Mouse (Mus musculus) liver, embryonic 12.5 days (tissue): ENCODE data around the gene Atrip. TPM values are rescaled to one million over a fixed set of nuclear protein-coding genes. Genes with fewer than 3 reads are reported as not detected.

Experiments used
- ATAC-seq: fragments of 200-750 bp; cut with Nextera tagmentation; 2 replicates; pipeline ENCODE4 v1.8.0; 2017; ENCODE audit warnings: moderate number of reproducible peaks, mild to moderate bottlenecking, moderate library complexity
- H3K27ac ChIP-seq: fragments of 300-500 bp; sonication (generic); 2 replicates; pipeline ENCODE4 v1.5.1; 2016; ENCODE audit warnings: mild to moderate bottlenecking
- H3K27me3 ChIP-seq: fragments of 300-500 bp; sonication (generic); replicated peaks from 2 replicates; pipeline ENCODE4 v1.6.1; 2016; ENCODE audit warnings: mild to moderate bottlenecking, moderate library complexity
- H3K36me3 ChIP-seq: fragments of 300-500 bp; sonication (generic); 2 replicates; pipeline ENCODE4 v1.6.1; 2016; ENCODE audit warnings: mild to moderate bottlenecking, moderate library complexity
- H3K4me1 ChIP-seq: fragments of 300-500 bp; sonication (generic); 2 replicates; pipeline ENCODE4 v1.6.1; 2016
- H3K4me2 ChIP-seq: fragments of 300-500 bp; sonication (generic); 2 replicates; pipeline ENCODE4 v1.6.1; 2016; ENCODE audit warnings: mild to moderate bottlenecking, moderate library complexity
- H3K4me3 ChIP-seq: fragments of 300-500 bp; sonication (generic); 2 replicates; pipeline ENCODE4 v1.5.1; 2016; ENCODE audit warnings: mild to moderate bottlenecking, moderate library complexity
- H3K9ac ChIP-seq: fragments of 300-500 bp; sonication (generic); 2 replicates; pipeline ENCODE4 v1.6.1; 2016; ENCODE audit warnings: mild to moderate bottlenecking, moderate library complexity
- H3K9me3 ChIP-seq: fragments of 300-500 bp; sonication (generic); replicated peaks from 2 replicates; pipeline ENCODE4 v1.6.1; 2016; ENCODE audit warnings: mild to moderate bottlenecking, moderate library complexity
- WGBS: fragments of 180-500 bp; shearing (Covaris S2); methylation state at CpG from one replicate; pipeline ENCODE4 v1.1.7; 2016; ENCODE audit not compliant: insufficient replicate concordance; 5-methylcytosine and 5-hydroxymethylcytosine counted together
- polyA plus RNA-seq: library from polyadenylated mRNA; unstranded; fragments of >200 nt; fragmentation: Nextera tagmentation; extraction: Ambion mirVana; gene quantifications from 2 replicates; pipeline ENCODE4 v1.2.1, GENCODE M21; 2016

The Atrip gene
- polyA plus RNA-seq, 1 experiment from 2014 or later, result 18.6 TPM

- WGBS, result 90% methylated on average over 12 of the region's 12 CpGs
- H3K9me3 ChIP-seq, result no peaks in the 10 kb centered on the region
- H3K36me3 ChIP-seq, result peaks cover 32% of the 10 kb centered on the region
- peaks cover 52% of the 10 kb centered on the region for H3K4me1 ChIP-seq
- H3K27me3 ChIP-seq, result no peaks in the 10 kb centered on the region
- peak overlapping the region; percentile 40 for H3K4me3 ChIP-seq
- peak overlapping the region; percentile 61 for H3K4me2 ChIP-seq
- H3K27ac ChIP-seq, result peak overlapping the region; percentile 45; the same call in 1 of the 2 replicates
- no peak for ATAC-seq
- H3K9ac ChIP-seq, result peak overlapping the region; percentile 50
Observed at GRCm38 (mm10) chr9:109055271-109056030, 18.5 kb downstream of the Atrip start.

DNA sequence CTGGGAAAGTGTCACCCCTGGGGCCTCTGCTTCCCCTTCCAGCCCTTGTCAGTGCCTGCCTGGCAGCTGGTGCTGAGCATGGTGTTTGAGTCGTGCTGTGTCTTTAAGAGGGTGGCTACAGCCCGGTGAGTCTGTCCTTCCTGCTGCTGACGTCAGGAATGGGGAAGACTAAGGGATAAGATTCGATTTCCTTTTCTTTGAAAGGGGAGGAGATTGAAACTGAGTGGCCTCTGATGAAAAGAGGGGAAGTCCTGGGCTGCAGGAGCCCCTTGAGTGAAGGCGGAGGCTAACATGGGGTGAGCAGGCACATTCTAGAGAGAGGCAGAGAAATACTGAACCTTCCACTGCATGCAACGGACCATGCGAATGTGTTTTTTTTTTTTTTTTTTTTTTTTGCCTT lies 19.2 kb downstream of the Atrip start:
- Histone ChIP-seq H3K9ac (peak overlapping the region; percentile 50), H3K9me3 (no peaks in the 10 kb centered on the region), H3K27me3 (no peaks in the 10 kb centered on the region), H3K27ac (peak overlapping the region; percentile 45), H3K36me3 (peaks cover 26% of the 10 kb centered on the region), H3K4me1 (peaks cover 53% of the 10 kb centered on the region), H3K4me2 (peak overlapping the region; percentile 61), H3K4me3 (peak overlapping the region; percentile 40)
- ATAC-seq, result peak; percentile 52
- WGBS, result 2% methylated on average over 7 of the region's 7 CpGs

DNA sequence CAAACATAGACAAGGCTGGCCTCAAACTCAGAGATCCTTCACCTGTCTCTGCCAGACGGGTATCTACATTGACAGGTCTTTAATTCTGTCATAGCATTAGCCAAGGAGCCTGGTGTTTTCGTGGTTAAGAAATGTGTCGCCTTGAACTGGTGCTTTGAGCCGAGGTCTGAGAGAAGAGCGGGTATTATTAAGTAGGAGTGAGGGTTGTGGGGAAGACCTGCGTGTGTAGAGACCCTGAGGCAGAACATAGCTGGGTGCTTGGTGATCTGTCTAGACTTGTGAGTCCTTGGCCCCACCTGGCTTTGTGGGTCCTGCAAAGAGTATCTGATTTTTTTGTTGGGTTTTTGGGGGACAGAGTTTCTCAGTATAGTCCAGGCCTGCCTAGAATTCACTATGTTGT lies 20.1 kb downstream of the Atrip start:
- peaks cover 49% of the 10 kb centered on the region for H3K4me1 ChIP-seq
- peaks cover 26% of the 10 kb centered on the region for H3K36me3 ChIP-seq
- H3K4me3 ChIP-seq, result no peak overlapping the region
- no peaks in the 10 kb centered on the region for H3K9me3 ChIP-seq
- H3K9ac ChIP-seq, result no peak overlapping the region
- 66% methylated on average over 6 of the region's 6 CpGs for WGBS
- H3K4me2 ChIP-seq, result no peak overlapping the region
- H3K27me3 ChIP-seq, result no peaks in the 10 kb centered on the region
- ATAC-seq, result no peak
- no peak overlapping the region for H3K27ac ChIP-seq

DNA sequence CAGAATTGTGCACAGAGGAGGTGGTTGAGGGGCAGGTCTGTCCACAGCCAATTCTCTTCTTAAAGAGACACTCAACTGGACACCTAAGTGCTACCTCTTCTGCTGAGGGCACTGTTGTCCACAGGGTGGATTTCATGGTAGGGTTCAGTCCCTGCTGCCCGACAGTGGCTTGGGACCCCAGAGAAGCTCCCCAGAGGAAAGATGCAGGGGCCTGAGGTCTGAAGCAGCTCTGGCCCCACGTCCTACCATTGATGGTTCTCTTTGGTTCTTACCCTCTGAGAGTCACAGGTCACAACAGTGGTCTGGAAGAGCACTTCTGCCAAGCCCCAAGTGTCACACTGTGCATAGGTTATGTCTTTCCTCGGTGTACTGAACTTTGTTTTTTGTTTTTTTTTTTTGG lies 20.6 kb downstream of the Atrip start:
- H3K4me1 ChIP-seq, result peaks cover 45% of the 10 kb centered on the region
- no peak for ATAC-seq
- no peak overlapping the region for H3K4me2 ChIP-seq
- no peak overlapping the region for H3K27ac ChIP-seq
- no peaks in the 10 kb centered on the region for H3K27me3 ChIP-seq
- no peak overlapping the region for H3K9ac ChIP-seq
- 65% methylated on average over 3 of the region's 3 CpGs for WGBS
- H3K4me3 ChIP-seq, result no peak overlapping the region
- no peaks in the 10 kb centered on the region for H3K9me3 ChIP-seq
- peaks cover 23% of the 10 kb centered on the region for H3K36me3 ChIP-seq

DNA sequence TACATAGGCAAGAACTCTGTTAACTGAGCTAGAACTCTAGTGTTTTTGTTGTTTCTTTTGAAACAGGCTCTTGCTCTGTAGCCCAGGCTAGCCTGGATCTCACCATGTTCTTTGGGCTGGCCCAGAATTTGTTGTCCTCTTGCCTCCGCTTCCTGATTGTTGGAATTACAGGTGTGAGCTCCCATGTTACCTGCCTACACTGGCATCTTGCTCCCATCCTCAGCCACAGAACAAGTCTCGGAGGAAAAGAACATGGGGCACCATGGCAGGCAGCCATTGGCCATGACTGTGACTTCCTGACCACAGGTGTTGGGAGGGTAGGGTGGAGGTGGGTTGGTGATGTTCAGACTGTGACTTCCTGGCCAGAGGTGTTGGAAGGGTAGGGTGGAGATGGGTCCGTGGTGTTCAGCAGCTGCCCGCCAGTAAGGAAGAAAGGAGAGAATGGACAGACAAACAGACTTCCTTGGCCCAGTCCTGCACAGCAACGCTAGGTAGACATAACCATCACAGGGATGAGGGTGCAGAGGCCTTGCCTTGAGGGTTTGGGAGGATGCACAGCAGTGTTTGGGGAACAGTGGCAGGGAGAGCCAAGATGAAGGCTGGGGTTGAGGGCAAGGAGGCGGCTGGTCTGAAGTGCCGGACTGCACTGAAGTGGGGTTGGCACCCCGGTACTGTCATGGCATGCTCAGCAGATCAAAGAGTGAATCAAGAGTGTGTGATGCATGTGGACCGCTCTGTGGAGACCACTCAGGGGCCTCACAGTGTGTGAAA lies 21.2 kb downstream of the Atrip start:
- Histone ChIP-seq H3K9me3 (no peaks in the 10 kb centered on the region), H3K9ac (no peak overlapping the region), H3K27ac (no peak overlapping the region), H3K27me3 (no peaks in the 10 kb centered on the region), H3K36me3 (peaks cover 16% of the 10 kb centered on the region), H3K4me3 (no peak overlapping the region), H3K4me2 (no peak overlapping the region), H3K4me1 (peaks cover 38% of the 10 kb centered on the region)
- WGBS, result 78% methylated on average over 9 of the region's 9 CpGs
- no peak for ATAC-seq

DNA sequence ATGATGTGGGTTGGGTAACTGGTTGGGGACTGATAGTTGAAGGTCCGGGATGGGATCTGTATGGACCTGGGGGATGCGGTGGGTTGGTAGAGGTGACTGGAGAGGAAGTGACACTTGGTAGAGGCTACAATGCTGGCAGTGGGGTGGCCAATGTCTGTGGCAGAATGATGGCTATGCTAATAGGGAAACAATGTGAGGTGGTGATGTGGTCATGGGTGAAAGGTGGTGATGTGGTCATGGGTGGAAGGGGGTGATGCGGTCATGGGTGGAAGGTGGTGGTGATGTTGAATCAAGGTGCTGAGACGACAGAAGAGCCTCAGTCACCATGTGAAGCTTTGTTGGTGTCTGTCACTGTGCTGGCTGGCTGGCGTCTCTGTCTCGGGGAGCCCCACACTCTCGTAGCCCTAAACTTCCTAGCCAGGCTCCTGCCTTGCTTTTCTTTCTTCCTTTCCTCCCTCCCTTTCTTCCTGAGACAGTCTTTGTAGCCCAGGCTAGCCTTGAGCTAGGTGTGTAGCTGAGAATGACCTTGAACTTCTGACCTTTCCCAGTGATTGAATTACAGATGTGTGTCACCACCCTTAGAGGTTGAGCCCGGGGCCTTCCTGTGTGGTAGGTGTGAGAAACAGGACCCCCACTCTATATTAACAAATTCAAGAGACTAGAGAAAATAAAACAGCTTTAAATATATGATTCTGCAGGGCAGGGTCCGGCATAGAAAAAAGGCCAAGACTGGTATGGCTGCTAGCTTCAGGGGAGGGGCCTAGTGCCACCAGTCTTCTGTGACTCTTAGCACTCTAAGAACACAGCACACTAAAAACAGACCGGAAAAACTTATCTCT lies 22.1 kb downstream of the Atrip start:
- no peak for ATAC-seq
- Histone ChIP-seq H3K4me1 (peaks cover 37% of the 10 kb centered on the region), H3K27ac (no peak overlapping the region), H3K36me3 (peaks cover 8% of the 10 kb centered on the region), H3K27me3 (no peaks in the 10 kb centered on the region), H3K9ac (no peak overlapping the region), H3K4me2 (no peak overlapping the region), H3K4me3 (no peak overlapping the region), H3K9me3 (no peaks in the 10 kb centered on the region)
- WGBS, result 75% methylated on average over 10 of the region's 10 CpGs

DNA sequence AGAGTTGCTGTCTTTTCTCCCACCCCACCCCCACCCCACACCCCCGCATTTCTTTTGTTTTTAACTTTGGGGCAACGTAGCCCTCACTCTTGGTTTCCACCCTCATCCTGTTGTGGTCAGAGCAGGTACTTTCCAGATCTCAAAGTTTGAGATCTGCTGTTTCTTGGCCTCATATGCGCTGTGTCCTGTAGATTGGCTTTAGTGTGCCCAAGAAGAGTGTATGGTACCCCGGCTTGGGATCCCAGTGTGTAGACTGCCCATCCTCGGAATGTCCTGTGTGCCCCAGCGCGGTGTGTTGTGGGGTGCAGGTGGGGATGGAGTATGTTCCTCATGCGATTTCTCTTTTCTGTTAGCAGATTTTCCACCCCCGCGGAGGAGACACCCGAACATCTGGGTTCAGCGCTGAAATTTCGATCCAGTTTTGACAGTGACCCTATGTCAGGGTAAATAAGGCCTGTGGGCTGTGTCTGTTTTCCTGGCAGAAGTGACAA lies 22.9 kb downstream of the Atrip start:
- no peak overlapping the region for H3K4me2 ChIP-seq
- H3K27me3 ChIP-seq, result no peaks in the 10 kb centered on the region
- no peak overlapping the region for H3K27ac ChIP-seq
- peaks cover 32% of the 10 kb centered on the region for H3K4me1 ChIP-seq
- no peak overlapping the region for H3K9ac ChIP-seq
- no peaks in the 10 kb centered on the region for H3K9me3 ChIP-seq
- no peaks in the 10 kb centered on the region for H3K36me3 ChIP-seq
- no peak overlapping the region for H3K4me3 ChIP-seq
- WGBS, result 68% methylated on average over 13 of the region's 13 CpGs
- ATAC-seq, result no peak

GRCm38 (mm10) chr9:109050674-109050997 lies 23.3 kb downstream of the Atrip start:
- Histone ChIP-seq H3K27me3 (no peaks in the 10 kb centered on the region), H3K4me3 (no peak overlapping the region), H3K9ac (no peak overlapping the region), H3K4me1 (peaks cover 28% of the 10 kb centered on the region), H3K4me2 (no peak overlapping the region), H3K27ac (no peak overlapping the region), H3K9me3 (no peaks in the 10 kb centered on the region), H3K36me3 (no peaks in the 10 kb centered on the region)
- ATAC-seq, result no peak
- 75% methylated on average over 3 of the region's 3 CpGs for WGBS

DNA sequence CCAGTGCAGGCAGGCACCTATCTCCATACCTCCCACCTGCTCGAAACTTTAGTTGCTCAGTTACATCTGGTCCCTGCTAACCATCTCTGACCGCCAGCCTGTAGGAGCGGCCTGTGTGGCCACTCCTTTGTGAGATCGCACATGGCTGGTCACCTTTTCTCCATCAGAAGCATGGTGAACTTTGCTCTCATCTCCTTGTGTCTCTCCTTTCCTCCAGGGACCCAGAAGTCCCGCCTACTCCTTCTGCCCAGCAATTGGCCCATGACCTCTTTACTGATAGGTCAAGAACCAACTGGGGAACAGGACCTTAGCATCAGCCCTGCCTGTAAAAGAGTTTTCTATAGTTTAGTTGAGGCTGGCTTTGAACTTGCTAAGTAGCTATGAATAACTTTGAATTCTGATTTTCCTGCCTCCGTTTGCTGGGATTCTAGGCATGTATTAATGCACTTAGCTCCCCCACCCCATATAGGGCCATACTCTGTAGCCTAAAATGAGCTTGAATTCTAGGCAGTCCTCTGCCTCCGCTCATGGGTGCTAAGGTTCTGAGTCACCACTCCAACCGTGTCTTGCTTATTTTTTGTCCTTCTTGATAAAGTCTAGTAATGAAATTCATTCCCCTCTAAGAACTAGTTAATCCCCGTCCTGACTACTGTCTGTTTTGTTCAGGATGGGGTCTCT lies 23.8 kb downstream of the Atrip start:
- ATAC-seq, result 0 out of 2 replicates have a peak, but pooled peaks have one; percentile 16
- Histone ChIP-seq H3K4me1 (peaks cover 23% of the 10 kb centered on the region), H3K4me3 (no peak overlapping the region), H3K27me3 (no peaks in the 10 kb centered on the region), H3K9me3 (no peaks in the 10 kb centered on the region), H3K9ac (no peak overlapping the region), H3K27ac (no peak overlapping the region), H3K4me2 (no peak overlapping the region), H3K36me3 (no peaks in the 10 kb centered on the region)
- WGBS, result 68% methylated on average over 9 of the region's 9 CpGs

DNA sequence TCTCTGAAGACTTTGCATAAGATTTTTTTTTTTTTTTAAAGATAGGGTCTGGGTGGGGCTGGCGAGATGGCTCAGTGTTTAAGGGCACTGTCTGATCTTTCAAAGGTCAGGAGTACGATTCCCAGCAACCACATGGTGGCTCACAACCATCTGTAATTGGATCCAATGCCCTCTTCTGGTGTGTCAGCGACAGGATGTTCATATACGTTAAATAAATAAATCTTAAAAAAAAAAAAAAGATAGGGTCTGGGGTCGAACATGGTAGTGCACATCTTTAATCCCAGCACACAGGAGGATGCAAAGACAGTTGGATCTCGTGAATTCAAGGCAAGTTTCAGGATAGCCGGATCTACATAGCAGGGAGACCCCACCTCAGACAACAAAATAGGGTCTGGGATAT lies 24.6 kb downstream of the Atrip start:
- no peaks in the 10 kb centered on the region for H3K27me3 ChIP-seq
- peaks cover 14% of the 10 kb centered on the region for H3K4me1 ChIP-seq
- ATAC-seq, result no peak
- H3K27ac ChIP-seq, result no peak overlapping the region
- H3K4me2 ChIP-seq, result no peak overlapping the region
- no peak overlapping the region for H3K4me3 ChIP-seq
- H3K36me3 ChIP-seq, result no peaks in the 10 kb centered on the region
- no peaks in the 10 kb centered on the region for H3K9me3 ChIP-seq
- 60% methylated on average over 7 of the region's 7 CpGs for WGBS
- H3K9ac ChIP-seq, result no peak overlapping the region

GRCm38 (mm10) chr9:109046306-109046705 lies 27.6 kb downstream of the Atrip start:
- WGBS, result 25% methylated on average over 5 of the region's 5 CpGs
- H3K27ac ChIP-seq, result no peak overlapping the region
- no peak overlapping the region for H3K4me2 ChIP-seq
- no peak overlapping the region for H3K9ac ChIP-seq
- H3K4me1 ChIP-seq, result peaks cover 10% of the 10 kb centered on the region
- H3K9me3 ChIP-seq, result no peaks in the 10 kb centered on the region
- H3K36me3 ChIP-seq, result no peaks in the 10 kb centered on the region
- no peak overlapping the region for H3K4me3 ChIP-seq
- H3K27me3 ChIP-seq, result no peaks in the 10 kb centered on the region
- ATAC-seq, result no peak
